Mouse (Mus musculus): ENCODE data around the gene Mxd1.

DNA sequence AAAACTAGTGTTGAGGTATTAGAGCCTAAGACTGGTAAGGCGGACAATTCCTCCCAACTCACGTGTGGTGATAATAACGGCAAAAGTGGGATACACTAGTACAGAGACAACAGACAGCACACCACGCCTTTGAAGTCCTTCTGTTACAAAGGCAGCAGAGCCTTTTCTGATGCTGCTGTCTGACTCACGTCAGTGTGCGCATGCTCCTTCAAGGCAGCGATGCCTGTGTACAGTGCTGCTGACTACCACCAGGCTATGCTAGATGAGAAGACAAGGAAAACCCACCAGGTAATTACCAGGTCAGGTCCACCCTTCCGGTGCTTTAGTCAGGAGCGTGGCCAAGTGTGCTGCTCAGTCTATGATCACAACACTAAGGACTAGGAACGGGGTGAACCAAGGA lies 1.9 kb downstream of the Mxd1 start:
- TF ChIP-seq CTCF (IDR thresholded peaks at IDR 0.05; ENCODE audit: control insufficient read depth, insufficient read depth, insufficient replicate concordance, low read depth, low read length) = no peak
- no peak for TF ChIP-seq POLR2A (IDR thresholded peaks at IDR 0.05; ENCODE audit: control insufficient read depth, low read depth, low read length)

All from testis, adult 2 months (tissue).